Mouse (Mus musculus) megakaryocyte, embryonic 14.5 days (primary cell): ENCODE data around the gene Trim2.

Source experiments
- FLI1 ChIP-seq: IDR thresholded peaks from 2 replicates; pipeline ENCODE4 v1.6.1; 2012; ENCODE audit warnings: low read length, inconsistent platforms, mixed read lengths
- GATA1 ChIP-seq: IDR thresholded peaks from 3 replicates; pipeline ENCODE4 v1.6.1; 2012; ENCODE audit warnings: mixed read lengths, low read length, inconsistent platforms, borderline replicate concordance

DNA sequence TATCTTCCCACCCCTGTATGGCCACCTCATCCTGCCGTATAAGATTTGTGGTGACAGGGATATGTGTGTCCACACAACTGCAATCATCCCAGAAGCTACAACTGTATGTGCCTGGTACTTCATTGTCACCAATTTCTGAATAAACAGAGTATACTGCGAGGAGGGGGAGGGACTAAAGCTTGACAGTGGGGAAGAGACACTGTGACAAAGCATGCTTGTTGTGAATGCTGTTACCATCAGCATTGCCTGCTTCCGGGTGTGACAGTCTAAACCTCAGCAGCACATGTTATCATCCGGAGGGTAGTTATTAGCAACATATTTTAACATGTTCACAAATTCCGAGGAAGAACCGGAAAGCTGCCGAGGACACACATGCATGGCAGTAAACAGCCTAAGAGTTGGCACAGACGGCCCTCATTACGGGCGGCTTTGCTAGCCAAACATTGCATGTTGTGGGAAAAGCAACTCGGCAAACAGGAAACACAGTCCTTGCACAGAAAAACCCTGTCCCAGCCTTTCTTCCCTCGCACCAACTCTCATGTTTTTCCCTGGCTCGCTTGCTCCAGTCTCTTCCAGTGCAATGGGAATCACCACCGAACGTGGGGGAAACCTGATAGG lies 90.8 kb downstream of the Trim2 start:
- TF ChIP-seq GATA1 (no peak), FLI1 (no peak)
